Mouse (Mus musculus): Measurements from ENCODE around the gene Cisd1. TPM values are rescaled to one million over a fixed set of nuclear protein-coding genes. Genes with fewer than 3 reads are reported as not detected.

Cisd1 gene
- polyA plus RNA-seq, 1 experiment from 2014 or later = 86.3 TPM

DNA sequence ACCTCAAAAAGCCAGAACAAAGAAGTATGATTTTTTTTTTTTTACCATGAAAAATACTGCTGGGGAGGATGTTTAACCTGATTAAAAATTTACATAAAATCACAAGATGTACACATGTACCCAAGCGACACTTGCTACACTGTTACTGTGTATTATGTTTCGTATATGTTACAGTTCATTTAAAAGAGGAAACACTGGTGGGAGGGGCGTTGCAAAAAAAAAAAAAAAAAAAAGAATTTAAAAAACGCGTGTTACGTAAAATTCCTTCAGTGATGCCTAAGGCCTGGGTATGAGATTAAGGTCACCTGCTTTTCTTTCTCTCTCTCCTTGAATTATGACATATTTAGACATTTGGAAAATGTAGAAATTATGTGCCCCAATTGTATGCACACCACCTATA lies 38.0 kb downstream of the Cisd1 start:
- H3K27me3 ChIP-seq (replicated peaks; ENCODE audit: insufficient read depth, low read length) = no peaks in the 10 kb centered on the region
- no peaks in the 10 kb centered on the region for H3K9me3 ChIP-seq (ENCODE audit: low read length)
- WGBS = 67% methylated on average over 6 of the region's 6 CpGs
- DNase-seq (ENCODE audit: low spot score) (no peak), ATAC-seq (no peak)
- no peak overlapping the region for H3K4me3 ChIP-seq (ENCODE audit: low read depth, low read length)
- H3K4me1 ChIP-seq (ENCODE audit: insufficient read depth, low read depth, low read length) = no peaks in the 10 kb centered on the region
- no peak for TF ChIP-seq CTCF (IDR thresholded peaks at IDR 0.05)
- no peak for TF ChIP-seq EP300 (IDR thresholded peaks at IDR 0.05)
- H3K4me2 ChIP-seq (replicated peaks; ENCODE audit: low read depth, low read length) = no peak overlapping the region
- H3K9ac ChIP-seq (replicated peaks; ENCODE audit: low read depth) = no peak overlapping the region
- H3K36me3 ChIP-seq (ENCODE audit: insufficient read depth, low read length) = no peaks in the 10 kb centered on the region
- no peak overlapping the region for H3K27ac ChIP-seq (ENCODE audit: low read length)

DNA sequence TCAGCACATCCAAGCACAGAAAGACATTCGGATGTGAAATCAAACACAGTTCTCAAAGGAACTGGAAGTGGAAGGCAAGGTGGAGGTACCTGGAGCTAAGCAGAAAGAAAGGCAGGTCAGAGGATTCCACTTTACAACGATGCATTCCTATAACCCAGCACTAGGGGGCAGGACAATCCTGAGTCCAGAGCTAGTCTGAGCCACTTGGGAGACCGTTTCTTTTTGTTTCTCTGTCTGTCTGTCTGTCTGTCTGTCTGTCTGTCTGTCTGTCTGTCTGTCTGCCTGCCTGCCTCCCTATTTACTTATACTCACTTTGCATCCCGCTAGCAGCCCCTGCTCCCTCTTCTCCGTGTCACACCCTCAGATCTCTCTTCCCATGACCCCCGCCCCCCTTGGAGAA lies 38.6 kb downstream of the Cisd1 start:
- no peak overlapping the region for H3K4me3 ChIP-seq (ENCODE audit: low read depth, low read length)
- WGBS = 15% methylated on average over 6 of the region's 6 CpGs

GRCm38 (mm10) chr10:71302490-71302889 lies 42.3 kb downstream of the Cisd1 start:
- no peak overlapping the region for H3K4me2 ChIP-seq (replicated peaks; ENCODE audit: low read depth, low read length)
- H3K27ac ChIP-seq (ENCODE audit: low read length) = no peak overlapping the region
- DNase-seq (ENCODE audit: low spot score) = peak; percentile 29
- TF ChIP-seq EP300 (IDR thresholded peaks at IDR 0.05) = no peak
- peak; percentile 62 for TF ChIP-seq CTCF (IDR thresholded peaks at IDR 0.05)
- H3K4me3 ChIP-seq (ENCODE audit: low read depth, low read length) = no peak overlapping the region
- ATAC-seq = no peak
- H3K27me3 ChIP-seq (replicated peaks; ENCODE audit: insufficient read depth, low read length) = no peaks in the 10 kb centered on the region
- H3K36me3 ChIP-seq (ENCODE audit: insufficient read depth, low read length) = no peaks in the 10 kb centered on the region
- 16% methylated on average over 5 of the region's 5 CpGs for WGBS
- H3K9ac ChIP-seq (replicated peaks; ENCODE audit: low read depth) = no peak overlapping the region
- H3K9me3 ChIP-seq (ENCODE audit: low read length) = no peaks in the 10 kb centered on the region
- no peaks in the 10 kb centered on the region for H3K4me1 ChIP-seq (ENCODE audit: insufficient read depth, low read depth, low read length)

More for the DNA sequence above, 38.6 kb downstream of the Cisd1 start:
- Histone ChIP-seq H3K9ac (replicated peaks; ENCODE audit: low read depth) (no peak overlapping the region), H3K4me1 (ENCODE audit: insufficient read depth, low read depth, low read length) (no peaks in the 10 kb centered on the region), H3K36me3 (ENCODE audit: insufficient read depth, low read length) (no peaks in the 10 kb centered on the region), H3K27ac (ENCODE audit: low read length) (no peak overlapping the region), H3K27me3 (replicated peaks; ENCODE audit: insufficient read depth, low read length) (no peaks in the 10 kb centered on the region), H3K4me2 (replicated peaks; ENCODE audit: low read depth, low read length) (peak overlapping the region; percentile 34), H3K9me3 (ENCODE audit: low read length) (no peaks in the 10 kb centered on the region)
- DNase-seq (ENCODE audit: low spot score) (peak; percentile 34), ATAC-seq (no peak)
- TF ChIP-seq CTCF (IDR thresholded peaks at IDR 0.05) (peak; percentile 70), EP300 (IDR thresholded peaks at IDR 0.05) (no peak)

DNA sequence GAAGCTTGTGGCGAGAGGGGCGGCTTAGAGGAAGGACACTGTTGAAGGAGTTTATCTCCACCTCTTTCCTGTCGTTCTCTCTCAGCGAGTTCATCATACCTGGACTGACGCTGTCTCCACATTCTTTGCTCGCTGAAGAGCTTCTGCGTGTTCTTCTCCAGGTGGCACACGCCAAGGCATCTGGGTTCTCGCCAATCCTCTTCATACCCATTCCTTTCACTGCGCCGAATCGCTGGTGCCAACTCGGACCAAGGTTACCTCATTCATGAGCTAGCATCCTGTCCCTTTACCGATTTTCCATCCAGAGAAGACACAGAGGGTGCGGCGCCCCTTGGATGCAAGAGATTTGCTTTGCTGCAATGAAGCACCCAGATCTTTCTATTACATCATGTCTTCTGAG lies 44.6 kb downstream of the Cisd1 start:
- ATAC-seq = no peak
- Histone ChIP-seq H3K27me3 (replicated peaks; ENCODE audit: insufficient read depth, low read length) (no peaks in the 10 kb centered on the region), H3K4me3 (ENCODE audit: low read depth, low read length) (no peak overlapping the region), H3K9ac (replicated peaks; ENCODE audit: low read depth) (no peak overlapping the region), H3K4me1 (ENCODE audit: insufficient read depth, low read depth, low read length) (no peaks in the 10 kb centered on the region), H3K36me3 (ENCODE audit: insufficient read depth, low read length) (no peaks in the 10 kb centered on the region), H3K9me3 (ENCODE audit: low read length) (no peaks in the 10 kb centered on the region), H3K4me2 (replicated peaks; ENCODE audit: low read depth, low read length) (no peak overlapping the region), H3K27ac (ENCODE audit: low read length) (no peak overlapping the region)
- DNase-seq (ENCODE audit: low spot score) = no peak
- TF ChIP-seq EP300 (IDR thresholded peaks at IDR 0.05) (no peak), CTCF (IDR thresholded peaks at IDR 0.05) (no peak)
- 66% methylated on average over 16 of the region's 16 CpGs for WGBS

GRCm38 (mm10) chr10:71293245-71293644 lies 51.5 kb downstream of the Cisd1 start:
- ATAC-seq (no peak), DNase-seq (ENCODE audit: low spot score) (no peak)
- no peak overlapping the region for H3K9ac ChIP-seq (replicated peaks; ENCODE audit: low read depth)
- H3K4me3 ChIP-seq (ENCODE audit: low read depth, low read length) = no peak overlapping the region
- H3K27me3 ChIP-seq (replicated peaks; ENCODE audit: insufficient read depth, low read length) = no peaks in the 10 kb centered on the region
- H3K36me3 ChIP-seq (ENCODE audit: insufficient read depth, low read length) = no peaks in the 10 kb centered on the region
- H3K4me1 ChIP-seq (ENCODE audit: insufficient read depth, low read depth, low read length) = no peaks in the 10 kb centered on the region
- 49% methylated on average over 4 of the region's 4 CpGs for WGBS
- H3K27ac ChIP-seq (ENCODE audit: low read length) = no peak overlapping the region
- no peaks in the 10 kb centered on the region for H3K9me3 ChIP-seq (ENCODE audit: low read length)
- TF ChIP-seq CTCF (IDR thresholded peaks at IDR 0.05) = peak; percentile 19; the same call in 1 of the 2 replicates
- TF ChIP-seq EP300 (IDR thresholded peaks at IDR 0.05) = no peak
- no peak overlapping the region for H3K4me2 ChIP-seq (replicated peaks; ENCODE audit: low read depth, low read length)

GRCm38 (mm10) chr10:71292254-71292653 lies 52.5 kb downstream of the Cisd1 start:
- Histone ChIP-seq H3K27ac (ENCODE audit: low read length) (no peak overlapping the region), H3K9ac (replicated peaks; ENCODE audit: low read depth) (no peak overlapping the region), H3K9me3 (ENCODE audit: low read length) (no peaks in the 10 kb centered on the region), H3K4me3 (ENCODE audit: low read depth, low read length) (no peak overlapping the region), H3K4me1 (ENCODE audit: insufficient read depth, low read depth, low read length) (no peaks in the 10 kb centered on the region), H3K27me3 (replicated peaks; ENCODE audit: insufficient read depth, low read length) (no peaks in the 10 kb centered on the region), H3K4me2 (replicated peaks; ENCODE audit: low read depth, low read length) (no peak overlapping the region; the same call in 1 of the 2 replicates), H3K36me3 (ENCODE audit: insufficient read depth, low read length) (no peaks in the 10 kb centered on the region)
- ATAC-seq (peak; percentile 64), DNase-seq (ENCODE audit: low spot score) (peak; percentile 59)
- 12% methylated on average over 4 of the region's 11 CpGs for whole genome bisulfite sequencing
- no peak for TF ChIP-seq EP300 (IDR thresholded peaks at IDR 0.05)
- no peak for TF ChIP-seq CTCF (IDR thresholded peaks at IDR 0.05)

DNA sequence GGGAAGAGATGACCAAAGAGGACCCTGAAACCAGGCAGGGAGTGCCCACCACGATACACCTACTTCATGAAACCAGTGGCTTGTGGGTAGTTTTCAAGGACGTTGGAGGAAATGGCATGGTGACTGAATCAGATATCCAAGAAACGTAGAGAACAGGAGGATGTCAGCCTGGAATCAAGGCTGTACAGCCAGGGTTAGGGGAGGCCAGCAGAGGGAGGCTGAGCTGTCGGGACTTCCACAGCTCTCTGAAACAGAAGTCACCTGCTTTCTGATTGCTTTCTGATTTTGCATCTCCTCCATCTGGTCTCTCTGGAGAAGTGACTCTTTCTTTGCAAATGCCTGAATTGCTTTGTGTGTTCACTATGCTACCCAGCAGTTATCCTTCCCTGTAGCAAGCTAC lies 53.0 kb downstream of the Cisd1 start:
- ATAC-seq (no peak), DNase-seq (ENCODE audit: low spot score) (no peak)
- Histone ChIP-seq H3K27me3 (replicated peaks; ENCODE audit: insufficient read depth, low read length) (no peaks in the 10 kb centered on the region), H3K4me3 (ENCODE audit: low read depth, low read length) (no peak overlapping the region), H3K4me2 (replicated peaks; ENCODE audit: low read depth, low read length) (no peak overlapping the region; the same call in 1 of the 2 replicates), H3K4me1 (ENCODE audit: insufficient read depth, low read depth, low read length) (no peaks in the 10 kb centered on the region), H3K27ac (ENCODE audit: low read length) (no peak overlapping the region), H3K9ac (replicated peaks; ENCODE audit: low read depth) (no peak overlapping the region), H3K36me3 (ENCODE audit: insufficient read depth, low read length) (no peaks in the 10 kb centered on the region), H3K9me3 (ENCODE audit: low read length) (no peaks in the 10 kb centered on the region)
- WGBS = 11% methylated on average over 4 of the region's 4 CpGs
- no peak for TF ChIP-seq CTCF (IDR thresholded peaks at IDR 0.05)
